Mouse (Mus musculus): ENCODE results near the gene Sec11a.

Sec11a gene

GRCm38 (mm10) chr7:80897721-80898120 lies 49.9 kb downstream of the Sec11a start:
- no peak for DNase-seq (ENCODE audit: low read depth, low spot score)

DNA sequence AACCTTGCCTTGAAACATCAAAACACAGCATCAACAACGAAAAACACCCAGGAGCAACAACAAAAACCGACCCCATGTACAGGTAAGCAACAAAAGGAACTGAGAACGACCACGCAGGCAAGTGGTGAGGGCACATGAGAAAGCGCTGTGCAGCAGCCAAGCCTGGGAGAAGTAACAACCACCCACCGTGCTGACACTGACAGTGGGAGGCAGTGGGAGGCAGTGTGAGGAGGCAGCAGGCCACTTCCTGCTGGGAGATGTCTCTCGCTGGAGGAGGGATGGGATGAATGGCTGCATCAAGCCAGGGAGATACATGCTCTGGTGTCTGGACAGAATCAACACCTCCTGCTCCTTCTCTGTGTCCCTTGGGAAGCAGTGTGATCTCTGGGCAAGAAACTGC lies 50.4 kb downstream of the Sec11a start:
- no peak for DNase-seq (ENCODE audit: low read depth, low spot score)

- DNase-seq (ENCODE audit: low read depth, low spot score), result no peak
These were observed 52.6 kb downstream of the Sec11a start for GRCm38 (mm10) chr7:80894815-80895519.

GRCm38 (mm10) chr7:80894196-80894595 lies 53.4 kb downstream of the Sec11a start:
- DNase-seq (ENCODE audit: low read depth, low spot score), result no peak

- no peak for DNase-seq (ENCODE audit: low read depth, low spot score)
These were observed 53.8 kb downstream of the Sec11a start for GRCm38 (mm10) chr7:80893753-80894129.

- no peak for DNase-seq (ENCODE audit: low read depth, low spot score)
These were observed 54.4 kb downstream of the Sec11a start for GRCm38 (mm10) chr7:80893086-80893752.

DNA sequence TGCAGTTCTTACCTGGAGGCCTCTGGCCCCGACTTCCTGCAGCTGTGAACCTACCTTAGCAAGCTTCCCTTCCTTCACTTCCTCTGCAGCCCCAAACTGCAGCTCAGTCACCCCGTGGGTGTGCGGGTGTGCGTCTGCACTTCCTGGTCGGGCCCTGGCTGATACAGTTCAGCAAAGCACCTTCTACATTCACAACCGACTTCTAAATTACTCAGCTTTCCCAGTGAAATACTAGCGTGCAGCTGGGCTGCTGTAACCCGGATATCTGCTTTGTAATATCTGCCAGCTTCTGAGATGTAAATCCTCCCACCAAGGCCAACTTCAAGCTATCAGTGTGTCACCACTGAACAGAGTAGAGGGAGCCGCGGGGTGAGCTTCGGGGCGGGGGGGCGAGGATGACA lies 57.7 kb downstream of the Sec11a start:
- no peak for DNase-seq (ENCODE audit: low read depth, low spot score)

DNA sequence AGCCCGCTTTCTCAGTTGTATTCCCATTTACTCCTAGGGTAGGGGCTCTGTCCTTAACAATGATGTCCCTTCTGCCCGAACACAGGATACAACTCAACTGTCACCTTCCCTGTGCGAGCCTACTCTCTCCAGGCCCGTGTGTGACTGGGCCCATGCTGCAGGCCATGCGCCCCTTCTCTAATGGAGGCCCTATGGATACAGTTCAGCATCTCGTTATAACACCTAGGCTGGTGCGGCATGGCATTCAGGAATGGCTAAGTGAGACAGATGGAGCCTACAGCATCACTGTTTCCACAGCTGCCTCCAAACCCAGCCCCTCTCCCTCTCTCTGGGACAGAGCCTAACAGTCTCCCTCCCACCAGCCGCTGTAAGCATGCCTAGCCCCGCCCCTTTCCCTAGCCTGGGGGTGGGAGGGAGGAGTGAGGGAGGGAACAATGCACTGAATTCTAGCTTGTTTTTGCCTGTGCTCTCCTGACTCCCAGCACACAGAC lies 58.5 kb downstream of the Sec11a start:
- DNase-seq (ENCODE audit: low read depth, low spot score), result no peak

DNA sequence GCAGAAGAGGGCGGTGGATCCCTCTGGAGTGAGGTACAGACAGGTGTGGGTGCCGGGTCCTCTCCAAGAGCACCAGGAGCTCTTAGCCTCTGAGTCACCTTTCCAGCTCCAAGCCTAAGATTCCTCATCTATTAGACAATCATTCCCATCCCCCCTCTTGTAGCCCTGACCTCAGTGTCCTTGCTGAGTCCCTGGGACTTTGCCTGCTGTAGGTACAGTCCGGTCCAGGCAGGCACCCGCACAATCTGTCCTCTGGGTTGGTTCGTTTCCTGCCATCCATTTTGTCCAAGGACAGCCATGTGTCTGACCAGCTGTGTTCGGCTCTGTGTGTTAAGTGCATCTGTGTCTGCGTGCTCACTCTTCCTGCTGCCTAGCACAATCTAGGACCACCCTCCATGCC lies 59.0 kb downstream of the Sec11a start:
- no peak for DNase-seq (ENCODE audit: low read depth, low spot score)

DNA sequence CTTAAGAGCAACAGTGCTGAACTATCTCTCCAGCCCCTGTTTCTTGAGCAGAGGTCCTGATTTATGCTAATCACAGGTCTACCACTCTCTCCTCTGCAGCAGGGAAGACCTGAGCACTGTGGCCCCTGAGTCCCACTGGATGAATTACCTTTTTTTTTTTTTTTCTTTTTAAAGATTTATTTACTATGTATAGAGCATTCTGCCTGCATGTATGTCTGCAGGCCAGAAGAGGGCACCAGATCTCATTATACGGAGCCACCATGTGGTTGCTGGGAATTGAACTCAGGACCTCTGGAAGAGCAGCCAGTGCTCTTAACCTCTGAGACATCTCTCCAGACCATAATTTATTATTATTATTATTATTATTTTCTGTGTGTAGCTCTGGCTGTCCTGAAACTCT lies 61.9 kb downstream of the Sec11a start:
- no peak for DNase-seq (ENCODE audit: low read depth, low spot score)

DNA sequence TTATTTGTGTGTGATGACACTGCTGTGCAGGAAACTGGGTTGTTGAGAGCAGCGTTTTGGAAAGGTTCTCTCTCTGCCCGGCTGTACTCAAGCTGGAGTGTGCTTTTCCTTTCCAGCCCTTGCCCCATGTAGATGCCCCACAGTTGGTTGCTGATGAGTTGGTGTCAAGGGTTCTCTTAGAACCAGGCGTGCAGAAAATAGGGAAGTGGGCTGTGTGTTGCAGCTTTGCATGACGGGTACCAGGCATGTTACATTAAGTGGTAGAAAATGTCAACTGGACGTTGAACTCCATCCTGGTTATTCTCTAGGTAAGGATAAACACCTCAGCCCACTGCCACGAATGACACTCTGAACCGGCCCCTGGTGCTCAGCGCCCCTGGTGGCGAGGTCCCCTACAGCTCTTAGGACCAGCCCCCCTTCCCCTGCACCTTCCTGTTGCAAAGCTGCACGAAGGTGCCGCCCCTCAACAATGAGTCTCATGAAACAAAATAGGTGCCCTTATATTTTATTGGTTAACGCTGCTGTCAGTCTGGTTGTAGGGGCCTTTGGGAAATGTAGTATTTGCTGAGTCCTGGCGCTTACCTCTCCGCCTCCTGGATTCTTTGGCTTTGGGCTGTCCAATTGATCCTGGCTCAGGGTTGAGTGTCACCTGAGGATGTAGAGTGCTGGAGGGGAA lies 64.6 kb downstream of the Sec11a start:
- peak; percentile 72 for DNase-seq (ENCODE audit: low read depth, low spot score)

GRCm38 (mm10) chr7:80875727-80876126 lies 71.9 kb downstream of the Sec11a start:
- DNase-seq (ENCODE audit: low read depth, low spot score), result no peak

DNA sequence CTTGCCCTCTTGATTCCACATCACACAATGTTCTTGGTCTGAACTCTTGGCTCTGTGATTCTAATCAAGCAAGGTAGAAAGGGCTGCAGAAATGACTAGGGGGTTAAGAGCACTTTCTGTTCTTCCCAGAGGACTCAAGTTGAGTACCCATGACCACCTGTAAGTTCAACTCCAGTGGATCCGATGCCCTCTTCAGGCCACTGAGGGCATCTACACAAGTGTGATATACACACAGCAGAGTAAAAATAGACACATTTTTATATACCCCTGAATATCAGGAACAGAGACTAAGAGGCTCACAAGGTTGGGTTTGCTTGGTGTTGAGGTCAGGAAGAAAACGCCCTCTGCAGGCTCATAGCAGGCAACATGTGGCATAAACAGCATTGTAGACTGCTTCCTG lies 73.9 kb downstream of the Sec11a start:
- DNase-seq (ENCODE audit: low read depth, low spot score), result no peak

- no peak for DNase-seq (ENCODE audit: low read depth, low spot score)
These were observed 74.5 kb downstream of the Sec11a start for GRCm38 (mm10) chr7:80873038-80873437.

DNA sequence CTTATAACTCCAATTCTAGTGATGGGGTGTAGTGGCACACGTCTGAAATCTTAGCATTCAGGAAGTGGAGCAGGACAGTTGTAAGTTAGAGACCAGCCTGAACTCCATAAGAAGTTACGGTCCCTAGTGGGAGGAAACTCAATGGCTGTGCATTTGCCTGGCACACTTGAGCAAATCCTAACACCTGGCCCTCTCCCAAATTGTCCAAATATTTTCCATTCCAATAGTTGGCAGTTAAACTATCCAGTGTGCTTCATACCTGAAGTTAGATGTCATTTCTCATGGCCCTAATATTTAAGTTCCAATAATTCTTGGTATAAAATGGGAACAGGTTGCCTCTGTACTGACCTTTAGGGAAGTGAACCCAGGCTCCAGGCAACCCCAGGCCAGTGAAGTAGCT lies 78.9 kb downstream of the Sec11a start:
- no peak for DNase-seq (ENCODE audit: low read depth, low spot score)

DNA sequence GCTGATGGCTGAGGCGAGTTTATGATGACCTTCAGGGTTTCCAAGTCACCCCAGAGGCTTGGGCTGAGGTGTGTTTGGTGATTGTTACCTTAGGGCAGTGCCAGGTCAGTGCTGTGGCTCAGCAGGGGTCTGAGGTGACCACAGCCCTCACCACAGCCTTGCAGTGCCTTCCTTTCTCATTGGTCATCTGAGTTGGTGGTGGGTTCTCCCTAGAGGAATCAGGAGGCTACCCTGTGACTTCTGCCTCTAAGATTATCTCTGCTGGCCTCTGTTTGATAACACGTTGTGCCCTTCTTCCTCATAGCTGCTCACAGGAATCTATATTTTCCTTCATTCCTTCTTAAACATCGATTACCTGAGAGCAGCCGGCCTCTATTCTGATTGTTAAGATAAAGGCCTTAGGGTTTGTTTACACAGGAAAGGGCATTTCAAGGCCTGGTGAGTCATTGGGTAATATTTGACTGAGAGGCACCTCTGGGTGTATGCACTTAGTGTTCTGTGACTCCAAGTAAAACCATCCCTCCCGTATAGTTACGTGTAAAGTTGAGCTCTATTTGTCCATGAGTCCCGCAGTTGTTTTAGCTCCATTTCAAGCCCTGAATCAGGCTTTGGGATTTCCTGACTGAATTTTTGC lies 80.9 kb downstream of the Sec11a start:
- no peak for DNase-seq (ENCODE audit: low read depth, low spot score)

- DNase-seq (ENCODE audit: low read depth, low spot score), result no peak
These were observed 82.1 kb downstream of the Sec11a start for GRCm38 (mm10) chr7:80865521-80865920.

- DNase-seq (ENCODE audit: low read depth, low spot score), result no peak
These were observed 82.7 kb downstream of the Sec11a start for GRCm38 (mm10) chr7:80864831-80865230.

DNA sequence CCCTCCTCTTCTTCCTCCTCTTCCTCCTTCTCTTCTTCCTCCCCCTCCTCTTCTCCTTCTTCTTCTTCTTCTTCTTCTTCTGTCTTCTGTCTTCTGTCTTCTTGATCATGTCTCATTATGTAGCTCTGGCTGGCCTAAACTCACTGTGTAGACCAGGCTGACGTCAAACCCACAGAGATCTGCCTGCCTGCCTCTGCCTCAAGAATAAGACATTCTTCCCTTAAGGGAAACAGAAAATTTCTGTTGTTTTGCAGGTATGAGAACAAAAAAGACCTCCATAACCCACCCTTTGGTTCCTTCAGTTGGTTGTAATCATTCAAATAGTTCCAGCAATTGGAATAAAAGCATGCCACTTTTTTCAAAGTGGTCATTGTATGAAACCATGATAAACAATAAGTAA lies 83.4 kb downstream of the Sec11a start:
- DNase-seq (ENCODE audit: low read depth, low spot score), result no peak

- no peak for DNase-seq (ENCODE audit: low read depth, low spot score)
These were observed 84.1 kb downstream of the Sec11a start for GRCm38 (mm10) chr7:80863520-80863919.

DNA sequence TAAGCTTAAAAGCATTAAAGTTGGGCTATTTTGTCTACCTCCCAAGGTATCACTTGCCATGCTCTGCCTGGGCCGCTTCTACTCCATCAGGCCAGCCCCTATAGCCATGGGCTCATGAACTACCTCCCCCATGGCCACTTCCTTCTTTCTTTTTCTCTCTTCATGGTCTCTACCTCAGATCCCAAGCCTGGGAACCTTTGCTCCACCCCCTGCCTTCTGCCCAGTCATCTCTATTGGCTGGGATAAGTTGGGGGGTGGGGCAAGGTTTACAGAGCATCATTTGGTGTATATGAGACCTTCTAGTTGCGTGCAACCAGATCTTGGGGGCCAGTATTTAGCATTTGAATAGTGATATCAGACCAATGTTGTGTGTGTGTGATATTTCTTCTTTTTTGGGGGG lies 85.1 kb downstream of the Sec11a start:
- DNase-seq (ENCODE audit: low read depth, low spot score), result no peak

DNA sequence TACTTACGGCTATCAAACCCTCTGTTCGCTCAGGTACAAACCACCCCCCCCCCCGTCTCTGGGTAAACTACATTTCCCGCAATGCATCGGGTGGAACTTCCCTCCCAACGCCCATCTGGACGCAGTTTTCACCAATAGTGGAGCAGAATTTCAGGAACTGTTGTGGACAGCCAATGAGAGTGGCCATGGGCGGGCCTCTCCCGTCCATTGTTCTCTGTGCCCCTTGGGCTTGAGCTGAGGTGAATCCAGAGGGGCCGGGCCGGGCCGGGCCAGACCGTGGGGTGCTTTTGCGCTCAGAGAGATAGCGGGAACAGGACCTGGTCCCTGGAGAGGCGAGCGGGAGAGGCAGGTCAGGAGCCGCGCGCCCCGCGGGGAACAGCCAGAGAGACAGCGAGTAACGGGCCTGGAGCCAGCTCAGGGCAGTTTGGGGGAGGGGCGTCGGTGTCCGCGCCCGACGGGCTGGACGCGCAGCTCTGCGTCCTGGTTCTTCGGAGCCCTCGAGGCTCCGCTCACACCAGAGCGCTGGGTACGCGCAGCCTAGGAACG lies 86.8 kb downstream of the Sec11a start, which contains the start of gene Zscan2:
Gene Zscan2 (plus strand): TSS at position 192 of the 546 bp plus-strand sequence.
- DNase-seq (ENCODE audit: low read depth, low spot score), result peak; percentile 89
